Mouse (Mus musculus) adrenal gland, postnatal 14 days (tissue): Measurements from ENCODE around the gene Inafm2. TPM values are rescaled to one million over a fixed set of nuclear protein-coding genes. Genes with fewer than 3 reads are reported as not detected.

Experiments used
- DNase-seq: peaks from one replicate; pipeline ENCODE4 v3.0.0; 2021; ENCODE audit warnings: mixed read lengths
- total RNA-seq: library from RNA; stranded (reverse); gene quantifications from 2 replicates; pipeline ENCODE4 v1.2.3, GENCODE M21; 2021

Inafm2 gene
- total RNA-seq, 1 experiment from 2014 or later, result 30.0 TPM

- DNase-seq, result peak; percentile 48
Observed at GRCm38 (mm10) chr2:118725511-118725910, 20.0 kb upstream of the Inafm2 start.

- DNase-seq, result no peak
Observed at GRCm38 (mm10) chr2:118726873-118727272, 18.7 kb upstream of the Inafm2 start.

DNA sequence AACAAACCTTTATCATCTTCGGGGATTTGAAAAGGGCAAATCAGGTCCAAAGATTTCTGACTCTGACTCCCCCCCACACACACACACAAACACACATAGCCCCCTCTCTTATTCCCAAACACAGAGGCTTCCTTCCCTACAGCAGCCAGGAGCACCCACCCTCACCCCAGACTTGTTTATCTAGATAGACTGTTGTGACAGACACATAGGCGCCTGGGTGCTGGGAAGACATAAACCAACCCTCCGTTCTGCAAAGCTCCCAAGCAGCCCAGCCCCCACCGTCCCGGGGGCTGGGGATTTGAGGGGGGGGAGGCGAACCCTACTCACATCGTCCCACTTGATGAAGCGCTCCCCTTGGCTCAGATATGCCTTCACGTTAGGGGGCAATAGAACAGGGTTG lies 17.6 kb upstream of the Inafm2 start:
- no peak for DNase-seq

GRCm38 (mm10) chr2:118728337-118728736 lies 17.2 kb upstream of the Inafm2 start, which contains the start of gene Plcb2:
TSS of gene Plcb2 (minus strand) at chr2:118728438.
- DNase-seq, result peak; percentile 31

DNA sequence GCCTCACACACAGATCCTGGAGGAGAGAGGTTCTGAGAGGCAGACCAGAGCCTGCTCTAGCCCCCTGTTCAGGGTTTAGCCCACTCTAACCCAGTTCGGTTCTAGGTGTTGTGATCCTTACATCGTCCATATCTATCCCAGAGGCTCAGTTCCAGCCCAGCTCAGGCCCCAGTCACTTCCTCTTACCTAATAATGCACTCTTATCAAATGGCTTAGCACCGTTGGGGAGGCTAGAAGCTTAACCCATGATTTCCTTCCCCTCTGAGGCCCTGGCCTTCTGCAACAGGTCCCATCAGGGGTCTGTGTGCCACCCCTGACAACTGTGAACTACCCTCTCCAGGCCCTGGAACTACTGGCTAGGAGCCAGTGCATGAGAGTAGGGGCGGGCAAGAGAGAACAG lies 16.4 kb upstream of the Inafm2 start:
- DNase-seq, result no peak

GRCm38 (mm10) chr2:118729816-118730621 lies 15.5 kb upstream of the Inafm2 start:
- DNase-seq, result no peak

DNA sequence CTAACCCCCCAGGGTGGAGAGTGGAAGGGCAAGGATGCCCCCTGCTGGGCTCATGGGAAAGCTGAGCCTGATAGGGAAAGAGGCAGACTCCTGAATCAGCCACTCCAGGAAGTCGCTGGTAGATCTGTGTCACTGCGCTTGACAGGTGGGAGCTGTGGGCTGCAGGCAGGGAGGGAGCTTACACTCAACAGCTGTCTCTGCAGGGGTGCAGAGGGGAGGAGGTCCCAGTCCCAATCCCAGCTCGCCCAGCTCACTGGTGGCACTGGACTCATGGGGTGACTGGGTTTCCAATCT lies 15.0 kb upstream of the Inafm2 start:
- peak; percentile 91 for DNase-seq

GRCm38 (mm10) chr2:118731981-118732380 lies 13.6 kb upstream of the Inafm2 start:
- DNase-seq, result no peak

GRCm38 (mm10) chr2:118733341-118733740 lies 12.2 kb upstream of the Inafm2 start:
- no peak for DNase-seq

- no peak for DNase-seq
Observed at GRCm38 (mm10) chr2:118740341-118740740, 5.2 kb upstream of the Inafm2 start.

DNA sequence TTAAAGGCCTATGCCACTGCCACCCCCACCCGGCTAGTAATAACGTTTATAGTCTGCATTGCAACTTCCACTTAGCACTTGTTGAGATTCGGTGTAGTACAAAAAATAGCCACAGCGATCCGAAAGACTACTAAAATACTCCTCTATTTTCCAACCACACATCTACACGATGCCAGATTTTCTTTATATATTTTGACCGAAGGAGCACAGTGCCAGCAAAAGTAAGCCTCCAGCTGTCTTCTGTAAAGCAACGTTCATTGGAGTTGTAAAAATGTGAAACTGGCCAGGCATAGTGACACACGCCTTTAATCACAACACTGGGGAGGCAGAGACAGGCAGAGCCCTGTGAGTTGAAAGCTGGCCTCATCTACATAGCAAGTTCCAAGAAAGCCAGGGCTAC lies 4.4 kb upstream of the Inafm2 start:
- no peak for DNase-seq

- peak; percentile 70 for DNase-seq
Observed at GRCm38 (mm10) chr2:118743261-118743943, 2.2 kb upstream of the Inafm2 start.

- no peak for DNase-seq
Observed at GRCm38 (mm10) chr2:118744621-118745020, 937 bp upstream of the Inafm2 start.

- DNase-seq, result peak; percentile 62
Observed at GRCm38 (mm10) chr2:118745915-118746901, 650 bp downstream of the Inafm2 start.

DNA sequence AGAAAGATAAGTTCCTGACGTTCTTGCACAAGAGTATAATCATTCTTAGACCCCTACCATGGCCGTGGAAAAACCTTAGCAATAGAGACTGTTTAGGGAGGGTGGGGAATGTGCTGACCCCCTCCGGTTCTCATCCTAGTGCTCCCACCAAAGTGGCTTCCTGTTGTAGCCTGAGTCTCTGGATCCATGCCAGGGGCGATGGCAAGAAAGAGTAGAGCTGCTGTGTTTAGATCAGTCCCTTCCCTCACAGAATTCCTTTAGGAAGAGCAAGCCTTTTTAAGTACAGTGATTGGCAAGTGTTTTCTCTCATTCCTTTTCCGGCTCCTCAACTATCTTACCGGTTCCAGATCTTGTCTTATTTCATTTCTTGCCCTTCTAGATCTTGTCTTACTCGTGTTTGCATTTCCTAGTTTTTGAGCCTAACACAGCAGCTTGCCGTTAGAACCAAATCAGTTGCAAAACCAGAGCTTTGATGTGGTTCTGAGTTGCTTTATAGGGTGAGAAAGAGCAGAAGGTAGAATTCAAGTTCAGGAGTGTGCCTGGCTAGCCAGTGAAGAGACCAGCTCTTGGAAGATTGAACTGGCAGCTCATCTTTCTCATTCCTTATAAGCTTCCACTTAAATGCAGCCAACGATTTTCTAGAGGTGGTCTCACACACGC lies 1.9 kb downstream of the Inafm2 start:
- peak; percentile 51 for DNase-seq

GRCm38 (mm10) chr2:118749341-118749884 lies 3.9 kb downstream of the Inafm2 start:
- no peak for DNase-seq

DNA sequence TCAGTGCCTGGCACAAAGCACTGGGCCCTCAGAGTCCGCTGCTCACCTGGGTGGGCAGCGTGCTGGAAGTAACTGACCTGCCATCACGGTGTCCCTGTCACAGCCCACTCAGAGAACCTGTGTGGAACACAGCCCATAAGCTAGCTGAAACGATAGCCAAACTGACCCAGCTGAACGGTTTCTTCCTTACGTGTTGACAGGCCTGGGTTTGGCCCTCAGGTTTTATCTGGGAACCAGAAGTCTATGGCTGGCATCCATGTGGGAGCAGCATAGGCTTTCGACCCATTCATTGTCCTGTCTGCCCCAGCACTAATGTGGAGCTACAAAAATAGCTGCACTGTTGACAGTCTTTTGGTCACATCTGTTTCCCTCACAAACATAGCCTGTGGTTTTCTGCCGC lies 4.9 kb downstream of the Inafm2 start:
- no peak for DNase-seq

DNA sequence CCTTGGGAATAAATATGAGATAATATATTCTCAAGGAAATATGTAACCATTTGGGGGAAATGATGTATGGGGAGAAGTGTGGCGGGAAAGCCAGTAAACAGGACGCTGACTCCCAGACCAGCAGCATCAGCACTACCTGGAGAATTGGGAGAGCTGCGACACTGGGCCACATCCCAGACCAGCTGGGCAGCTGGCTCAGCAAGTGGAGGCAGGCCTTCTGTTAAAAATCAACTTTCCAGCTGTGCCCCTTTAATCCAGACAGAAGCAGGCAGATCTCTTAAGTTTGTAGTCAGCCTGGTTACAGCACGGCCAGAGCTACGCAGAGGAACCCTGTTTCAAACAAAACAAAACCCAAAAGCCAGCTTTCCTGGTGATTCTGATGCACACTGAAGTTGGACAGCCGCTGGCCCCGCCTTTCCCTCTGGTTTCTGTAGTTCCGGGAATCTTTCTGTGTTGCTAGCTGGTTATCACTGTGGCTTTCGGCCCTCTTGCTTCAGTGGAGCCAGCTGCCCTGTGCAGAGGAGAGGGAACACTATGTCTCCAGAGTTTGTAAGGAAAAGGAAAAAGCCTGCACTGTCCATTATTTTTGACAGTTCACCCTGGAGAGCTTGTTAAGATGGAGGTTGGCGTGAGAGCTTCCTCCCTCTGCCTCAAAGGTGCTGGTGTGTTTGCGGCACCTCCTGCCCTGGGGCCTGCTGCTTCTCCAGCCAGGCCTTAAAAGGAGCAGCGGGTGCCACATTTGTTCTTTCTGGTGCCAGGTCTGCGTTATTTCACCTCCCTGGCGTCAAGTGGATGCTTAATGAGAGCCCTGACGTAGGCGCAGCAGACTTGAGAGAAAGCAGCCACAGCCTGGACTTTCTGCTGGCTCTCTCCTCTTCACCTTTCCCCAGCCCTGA lies 6.6 kb downstream of the Inafm2 start:
- no peak for DNase-seq

GRCm38 (mm10) chr2:118752792-118753108 lies 7.2 kb downstream of the Inafm2 start:
- no peak for DNase-seq

DNA sequence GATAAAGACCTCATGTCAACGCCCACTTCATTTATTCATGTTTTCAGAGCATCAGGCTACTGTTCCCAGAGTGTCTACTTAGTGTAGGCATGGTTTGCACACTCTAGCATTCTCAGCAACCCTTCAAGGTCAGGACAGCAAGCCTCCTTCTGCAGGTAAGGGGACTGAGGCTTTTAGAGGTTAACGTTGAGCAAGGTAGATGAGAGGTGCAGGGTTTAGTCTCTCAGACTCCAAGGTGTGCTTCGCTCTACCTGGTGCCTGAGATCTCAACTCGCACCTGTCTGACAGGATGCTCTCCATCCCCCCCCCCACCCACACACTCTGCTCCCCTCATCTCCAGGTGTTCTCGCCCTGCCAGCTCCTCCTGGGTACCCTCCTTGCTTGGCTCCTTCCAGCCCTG lies 8.6 kb downstream of the Inafm2 start:
- no peak for DNase-seq

- DNase-seq, result no peak
Observed at GRCm38 (mm10) chr2:118755407-118755806, 9.8 kb downstream of the Inafm2 start.
